Mouse (Mus musculus) heart, postnatal 0 days (tissue): ENCODE results near the gene Gm5415.

Experiments
- CTCF ChIP-seq: IDR thresholded peaks from 2 replicates; pipeline ENCODE4 v1.5.1; 2016; ENCODE audit warnings: antibody characterized with exemption, control low read depth, low read depth
- EP300 ChIP-seq: IDR thresholded peaks from 2 replicates; pipeline ENCODE4 v1.6.1; 2016; ENCODE audit warnings: antibody characterized with exemption, low read depth

DNA sequence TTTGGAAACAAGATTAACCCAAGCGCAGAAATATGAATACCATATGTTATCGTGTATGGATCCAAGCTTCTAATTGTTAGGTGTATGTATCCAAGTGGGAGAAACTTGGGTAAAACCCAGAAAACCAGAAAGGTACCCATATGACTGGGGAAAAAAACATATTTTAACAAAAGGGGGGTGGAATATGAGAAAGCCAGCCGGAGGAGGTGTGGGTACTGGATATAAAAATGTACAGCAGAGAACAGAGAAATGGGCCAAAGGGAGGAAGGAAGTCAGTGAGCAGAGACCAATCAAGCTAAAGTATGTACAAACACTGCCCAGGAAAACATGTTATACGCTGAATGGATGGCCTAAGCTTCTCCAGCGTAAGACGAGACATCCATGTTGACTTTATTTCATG lies 43.7 kb downstream of the Gm5415 start:
- TF ChIP-seq CTCF (no peak), EP300 (no peak)
